Mouse (Mus musculus): ENCODE measurements around the gene Tbcd. TPM values are rescaled to one million over a fixed set of nuclear protein-coding genes. Genes with fewer than 3 reads are reported as not detected.

Gene Tbcd
- polyA plus RNA-seq, 1 experiment from 2014 or later = 61.9 TPM

DNA sequence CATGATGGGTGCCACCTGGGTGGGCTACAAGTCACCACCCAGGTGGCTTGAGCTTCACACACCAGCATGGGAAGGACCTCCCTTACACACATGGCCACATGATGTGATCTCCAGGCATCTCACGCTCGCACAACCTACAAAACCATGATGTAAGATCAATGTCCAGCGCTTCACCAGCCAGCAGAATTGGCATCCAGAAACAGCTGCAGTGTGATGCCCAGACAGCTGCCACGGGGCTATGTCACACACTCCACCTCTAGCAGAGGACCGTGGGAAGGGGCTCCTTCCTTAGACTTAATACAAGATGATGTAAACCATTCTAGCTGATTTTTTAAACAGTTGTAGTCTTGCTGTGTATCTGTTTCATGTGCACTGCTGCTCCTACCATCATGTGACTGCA, 175.8 kb downstream of the Tbcd start:
- Histone ChIP-seq H3K4me3 (replicated peaks; ENCODE audit: low read length) (no peak overlapping the region), H3K27ac (ENCODE audit: low read length) (no peak overlapping the region), H3K36me3 (ENCODE audit: control insufficient read depth, insufficient read depth) (0 out of 2 replicates have a peak, but pooled peaks cover 4% of the 10 kb centered on the region), H3K4me2 (ENCODE audit: low read length) (no peak overlapping the region), H3K27me3 (replicated peaks; ENCODE audit: control insufficient read depth, insufficient read depth, low read length) (no peaks in the 10 kb centered on the region), H3K9ac (replicated peaks; ENCODE audit: low read depth, low read length) (no peak overlapping the region), H3K9me3 (ENCODE audit: control insufficient read depth, low read length) (no peaks in the 10 kb centered on the region), H3K4me1 (replicated peaks; ENCODE audit: control insufficient read depth, insufficient read depth, low read length) (no peaks in the 10 kb centered on the region)
- 93% methylated on average over 5 of the region's 5 CpGs for WGBS
- ATAC-seq = no peak

DNA sequence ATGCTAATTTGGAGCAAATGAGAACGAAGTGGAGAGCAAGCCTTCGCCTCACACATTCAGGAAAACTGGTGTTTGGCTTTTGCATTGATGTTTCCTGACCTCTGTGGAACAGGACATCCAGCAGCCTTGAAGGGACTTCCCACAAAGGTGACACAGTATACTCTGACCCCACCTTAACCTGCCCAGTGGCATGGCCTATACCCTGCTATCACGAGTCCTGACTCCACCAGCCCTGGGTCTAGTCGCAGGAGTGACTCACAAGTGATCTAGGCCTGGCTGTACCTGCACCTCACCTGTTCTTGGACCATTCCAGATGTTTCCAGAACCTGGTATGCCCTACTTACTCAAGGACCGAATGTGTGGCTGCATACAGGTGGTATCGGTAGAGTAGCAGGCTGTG, 177.8 kb downstream of the Tbcd start:
- ATAC-seq = no peak

DNA sequence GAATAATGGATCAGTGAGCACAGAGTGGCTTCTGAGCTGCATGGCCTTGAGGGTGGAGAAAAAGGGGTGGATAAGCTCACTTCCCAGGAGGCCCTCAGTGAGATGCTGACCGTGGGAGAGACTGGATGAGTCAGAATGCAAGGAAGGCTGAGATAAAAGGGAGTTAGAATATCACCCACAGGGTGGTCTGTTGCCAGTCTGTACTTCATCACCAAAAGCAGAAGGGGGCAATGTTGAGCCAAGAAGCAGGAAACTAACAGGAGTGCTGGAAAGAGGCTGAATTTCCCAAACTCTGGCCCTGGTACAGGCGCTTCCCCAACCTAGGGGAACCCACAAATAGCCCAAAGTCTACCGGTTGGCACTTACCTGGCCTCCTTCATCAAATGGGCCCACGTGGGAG, 178.7 kb downstream of the Tbcd start:
- no peak for ATAC-seq
- 87% methylated on average over 4 of the region's 4 CpGs for WGBS
- Histone ChIP-seq H3K4me2 (ENCODE audit: low read length) (no peak overlapping the region), H3K9me3 (ENCODE audit: control insufficient read depth, low read length) (no peaks in the 10 kb centered on the region), H3K4me3 (replicated peaks; ENCODE audit: low read length) (no peak overlapping the region), H3K27ac (ENCODE audit: low read length) (no peak overlapping the region), H3K9ac (replicated peaks; ENCODE audit: low read depth, low read length) (no peak overlapping the region), H3K27me3 (replicated peaks; ENCODE audit: control insufficient read depth, insufficient read depth, low read length) (no peaks in the 10 kb centered on the region), H3K4me1 (replicated peaks; ENCODE audit: control insufficient read depth, insufficient read depth, low read length) (no peaks in the 10 kb centered on the region), H3K36me3 (ENCODE audit: control insufficient read depth, insufficient read depth) (no peaks in the 10 kb centered on the region)

More for the DNA sequence above, 177.8 kb downstream of the Tbcd start:
- 94% methylated on average over 6 of the region's 6 CpGs for WGBS
- Histone ChIP-seq H3K4me3 (replicated peaks; ENCODE audit: low read length) (no peak overlapping the region), H3K36me3 (ENCODE audit: control insufficient read depth, insufficient read depth) (no peaks in the 10 kb centered on the region), H3K9me3 (ENCODE audit: control insufficient read depth, low read length) (no peaks in the 10 kb centered on the region), H3K4me1 (replicated peaks; ENCODE audit: control insufficient read depth, insufficient read depth, low read length) (no peaks in the 10 kb centered on the region), H3K9ac (replicated peaks; ENCODE audit: low read depth, low read length) (no peak overlapping the region), H3K4me2 (ENCODE audit: low read length) (no peak overlapping the region), H3K27ac (ENCODE audit: low read length) (no peak overlapping the region), H3K27me3 (replicated peaks; ENCODE audit: control insufficient read depth, insufficient read depth, low read length) (no peaks in the 10 kb centered on the region)

GRCm38 (mm10) chr11:121631410-121631809, 179.7 kb downstream of the Tbcd start:
- H3K36me3 ChIP-seq (ENCODE audit: control insufficient read depth, insufficient read depth) = no peaks in the 10 kb centered on the region
- H3K4me1 ChIP-seq (replicated peaks; ENCODE audit: control insufficient read depth, insufficient read depth, low read length) = no peaks in the 10 kb centered on the region
- no peak overlapping the region for H3K4me3 ChIP-seq (replicated peaks; ENCODE audit: low read length)
- no peaks in the 10 kb centered on the region for H3K9me3 ChIP-seq (ENCODE audit: control insufficient read depth, low read length)
- 68% methylated on average over 7 of the region's 7 CpGs for WGBS
- H3K27me3 ChIP-seq (replicated peaks; ENCODE audit: control insufficient read depth, insufficient read depth, low read length) = no peaks in the 10 kb centered on the region
- peak; percentile 57; the same call in 1 of the 2 replicates for ATAC-seq
- 0 out of 2 replicates have a peak overlapping the region, but pooled peaks have one; percentile 23 for H3K27ac ChIP-seq (ENCODE audit: low read length)
- no peak overlapping the region for H3K4me2 ChIP-seq (ENCODE audit: low read length)
- no peak overlapping the region for H3K9ac ChIP-seq (replicated peaks; ENCODE audit: low read depth, low read length)

- Histone ChIP-seq H3K4me3 (replicated peaks; ENCODE audit: low read length) (no peak overlapping the region), H3K9ac (replicated peaks; ENCODE audit: low read depth, low read length) (no peak overlapping the region), H3K36me3 (ENCODE audit: control insufficient read depth, insufficient read depth) (peaks cover 5% of the 10 kb centered on the region; the same call in 1 of the 2 replicates), H3K9me3 (ENCODE audit: control insufficient read depth, low read length) (no peaks in the 10 kb centered on the region), H3K27me3 (replicated peaks; ENCODE audit: control insufficient read depth, insufficient read depth, low read length) (no peaks in the 10 kb centered on the region), H3K4me2 (ENCODE audit: low read length) (no peak overlapping the region), H3K4me1 (replicated peaks; ENCODE audit: control insufficient read depth, insufficient read depth, low read length) (no peaks in the 10 kb centered on the region), H3K27ac (ENCODE audit: low read length) (no peak overlapping the region)
- ATAC-seq = no peak
- 95% methylated on average over 10 of the region's 10 CpGs for WGBS
Measured at GRCm38 (mm10) chr11:121636646-121637045, 184.9 kb downstream of the Tbcd start.

GRCm38 (mm10) chr11:121641501-121642145, 189.9 kb downstream of the Tbcd start:
- no peaks in the 10 kb centered on the region for H3K9me3 ChIP-seq (ENCODE audit: control insufficient read depth, low read length)
- no peak overlapping the region for H3K4me3 ChIP-seq (replicated peaks; ENCODE audit: low read length)
- no peak overlapping the region for H3K4me2 ChIP-seq (ENCODE audit: low read length)
- no peaks in the 10 kb centered on the region for H3K27me3 ChIP-seq (replicated peaks; ENCODE audit: control insufficient read depth, insufficient read depth, low read length)
- no peaks in the 10 kb centered on the region for H3K4me1 ChIP-seq (replicated peaks; ENCODE audit: control insufficient read depth, insufficient read depth, low read length)
- no peak overlapping the region for H3K27ac ChIP-seq (ENCODE audit: low read length)
- WGBS = 40% methylated on average over 2 of the region's 2 CpGs
- H3K9ac ChIP-seq (replicated peaks; ENCODE audit: low read depth, low read length) = no peak overlapping the region
- H3K36me3 ChIP-seq (ENCODE audit: control insufficient read depth, insufficient read depth) = peaks cover 5% of the 10 kb centered on the region; the same call in 1 of the 2 replicates
- ATAC-seq = no peak

- no peak overlapping the region for H3K9ac ChIP-seq (replicated peaks; ENCODE audit: low read depth, low read length)
- no peak overlapping the region for H3K4me2 ChIP-seq (ENCODE audit: low read length)
- no peaks in the 10 kb centered on the region for H3K4me1 ChIP-seq (replicated peaks; ENCODE audit: control insufficient read depth, insufficient read depth, low read length)
- H3K27me3 ChIP-seq (replicated peaks; ENCODE audit: control insufficient read depth, insufficient read depth, low read length) = no peaks in the 10 kb centered on the region
- ATAC-seq = no peak
- no peak overlapping the region for H3K4me3 ChIP-seq (replicated peaks; ENCODE audit: low read length)
- no peaks in the 10 kb centered on the region for H3K9me3 ChIP-seq (ENCODE audit: control insufficient read depth, low read length)
- H3K27ac ChIP-seq (ENCODE audit: low read length) = no peak overlapping the region
- WGBS = 96% methylated on average over 6 of the region's 6 CpGs
- no peaks in the 10 kb centered on the region for H3K36me3 ChIP-seq (ENCODE audit: control insufficient read depth, insufficient read depth)
Measured at GRCm38 (mm10) chr11:121645394-121645793, 193.6 kb downstream of the Tbcd start.

GRCm38 (mm10) chr11:121647321-121647720, 195.6 kb downstream of the Tbcd start:
- H3K4me3 ChIP-seq (replicated peaks; ENCODE audit: low read length) = no peak overlapping the region
- no peak for ATAC-seq
- WGBS = 90% methylated on average over 9 of the region's 9 CpGs
- no peaks in the 10 kb centered on the region for H3K36me3 ChIP-seq (ENCODE audit: control insufficient read depth, insufficient read depth)
- H3K27ac ChIP-seq (ENCODE audit: low read length) = no peak overlapping the region
- no peaks in the 10 kb centered on the region for H3K4me1 ChIP-seq (replicated peaks; ENCODE audit: control insufficient read depth, insufficient read depth, low read length)
- no peak overlapping the region for H3K9ac ChIP-seq (replicated peaks; ENCODE audit: low read depth, low read length)
- no peaks in the 10 kb centered on the region for H3K9me3 ChIP-seq (ENCODE audit: control insufficient read depth, low read length)
- H3K4me2 ChIP-seq (ENCODE audit: low read length) = no peak overlapping the region
- no peaks in the 10 kb centered on the region for H3K27me3 ChIP-seq (replicated peaks; ENCODE audit: control insufficient read depth, insufficient read depth, low read length)

DNA sequence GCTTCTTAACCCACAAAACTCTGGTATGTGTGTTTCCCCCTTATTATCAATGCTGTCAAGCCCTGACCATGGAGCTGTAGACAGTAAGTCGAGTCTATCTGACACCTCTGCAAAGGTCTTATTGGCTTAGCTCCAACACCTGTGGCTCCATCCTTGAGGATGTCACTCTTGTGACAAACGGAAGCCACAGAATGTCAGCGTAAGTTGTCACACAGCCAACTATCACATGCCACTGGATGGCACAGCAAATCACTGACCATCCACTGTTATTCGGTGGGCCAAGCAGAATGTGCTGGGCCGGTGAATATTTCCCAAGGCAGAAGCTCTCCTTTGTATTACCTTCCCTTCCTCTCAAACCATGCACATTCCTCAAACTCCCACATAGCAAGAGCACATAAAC, 196.4 kb downstream of the Tbcd start:
- no peak for ATAC-seq
- no peak overlapping the region for H3K27ac ChIP-seq (ENCODE audit: low read length)
- no peaks in the 10 kb centered on the region for H3K4me1 ChIP-seq (replicated peaks; ENCODE audit: control insufficient read depth, insufficient read depth, low read length)
- H3K9me3 ChIP-seq (ENCODE audit: control insufficient read depth, low read length) = no peaks in the 10 kb centered on the region
- no peak overlapping the region for H3K4me3 ChIP-seq (replicated peaks; ENCODE audit: low read length)
- 91% methylated on average over 5 of the region's 5 CpGs for WGBS
- H3K36me3 ChIP-seq (ENCODE audit: control insufficient read depth, insufficient read depth) = no peaks in the 10 kb centered on the region
- no peaks in the 10 kb centered on the region for H3K27me3 ChIP-seq (replicated peaks; ENCODE audit: control insufficient read depth, insufficient read depth, low read length)
- H3K4me2 ChIP-seq (ENCODE audit: low read length) = no peak overlapping the region
- no peak overlapping the region for H3K9ac ChIP-seq (replicated peaks; ENCODE audit: low read depth, low read length)

- no peak overlapping the region for H3K27ac ChIP-seq (ENCODE audit: low read length)
- no peak overlapping the region for H3K9ac ChIP-seq (replicated peaks; ENCODE audit: low read depth, low read length)
- no peaks in the 10 kb centered on the region for H3K36me3 ChIP-seq (ENCODE audit: control insufficient read depth, insufficient read depth)
- ATAC-seq = no peak
- H3K27me3 ChIP-seq (replicated peaks; ENCODE audit: control insufficient read depth, insufficient read depth, low read length) = no peaks in the 10 kb centered on the region
- no peak overlapping the region for H3K4me2 ChIP-seq (ENCODE audit: low read length)
- no peak overlapping the region for H3K4me3 ChIP-seq (replicated peaks; ENCODE audit: low read length)
- 80% methylated on average over 10 of the region's 10 CpGs for WGBS
- no peaks in the 10 kb centered on the region for H3K9me3 ChIP-seq (ENCODE audit: control insufficient read depth, low read length)
- no peaks in the 10 kb centered on the region for H3K4me1 ChIP-seq (replicated peaks; ENCODE audit: control insufficient read depth, insufficient read depth, low read length)
Measured at GRCm38 (mm10) chr11:121649900-121650299, 198.2 kb downstream of the Tbcd start.
